Mouse (Mus musculus) T-helper 1 cell (primary cell): Measurements from ENCODE around the gene Baz1a.
"Not testable (repeated sequence)": the region's sequence is repeated elsewhere in the genome, so short reads cannot be mapped to it uniquely, and the experiment has no call there.

ENCODE experiments used
- in situ Hi-C: fragments of 300-600 bp; cut with MboI, MseI; formaldehyde crosslinking; loops from one replicate; pipeline ENCODE4 v1.15.1; 2025; ENCODE audit warnings: high pct_unique_total_duplicates

The Baz1a gene

GRCm38 (mm10) chr12:54981962-54982361 is 32.2 kb downstream of the Baz1a start:
- in situ Hi-C loops = no loop called here

DNA sequence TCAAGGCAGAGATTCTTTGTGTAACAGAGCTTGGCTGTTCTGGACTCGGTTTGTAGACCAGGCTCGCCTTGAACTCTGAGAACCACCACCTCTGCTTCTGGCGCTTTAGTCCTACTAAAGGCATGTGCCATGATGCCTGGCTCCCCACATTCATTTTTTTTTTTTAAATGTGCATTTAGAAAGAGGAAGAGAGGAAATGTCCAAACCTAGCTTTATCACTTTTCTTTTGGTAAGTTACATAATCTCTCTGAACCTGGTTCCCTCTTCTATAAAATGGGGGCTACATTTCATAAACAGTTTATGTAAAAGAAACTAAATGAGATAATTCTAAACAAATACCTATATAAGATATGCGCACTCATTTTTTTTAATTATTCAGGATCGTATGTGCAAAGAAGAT is 33.2 kb downstream of the Baz1a start:
- in situ Hi-C loops = no loop called here

GRCm38 (mm10) chr12:54980532-54980931 is 33.6 kb downstream of the Baz1a start:
- in situ Hi-C loops = no loop called here

GRCm38 (mm10) chr12:54969033-54969432 is 45.1 kb downstream of the Baz1a start:
- in situ Hi-C loops = no loop called here

DNA sequence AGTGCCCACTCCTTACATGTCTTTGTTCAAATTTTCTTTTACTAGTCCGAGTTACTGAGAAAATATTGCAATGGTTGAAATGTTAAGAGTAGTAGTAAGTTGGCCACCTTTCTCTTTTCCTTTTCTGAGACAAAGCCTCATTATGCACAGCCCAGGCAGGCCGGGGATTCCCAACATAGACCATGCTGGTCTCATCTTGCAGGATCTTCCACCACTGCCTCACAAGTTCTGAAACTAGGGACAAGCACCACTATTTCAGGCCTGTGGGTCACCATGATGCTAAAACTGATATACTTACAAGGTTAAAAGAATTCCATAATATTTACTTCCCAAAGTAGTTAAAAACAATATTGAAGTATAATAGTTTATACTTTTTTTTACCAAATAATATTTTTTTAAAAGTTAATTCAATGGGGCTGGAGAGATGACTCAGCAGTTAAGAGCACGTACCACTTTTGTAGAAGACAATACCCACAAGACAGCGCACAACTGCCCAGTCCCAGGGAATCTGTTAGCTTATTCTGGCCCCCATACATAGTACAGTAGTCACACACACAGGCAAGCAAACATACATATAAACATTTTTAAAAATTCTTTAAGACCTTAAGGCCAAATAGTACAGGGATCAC is 48.5 kb downstream of the Baz1a start:
- in situ Hi-C loops = no loop called here

- in situ Hi-C loops = no loop called here
Measured at GRCm38 (mm10) chr12:54959569-54959968, 54.6 kb downstream of the Baz1a start.

DNA sequence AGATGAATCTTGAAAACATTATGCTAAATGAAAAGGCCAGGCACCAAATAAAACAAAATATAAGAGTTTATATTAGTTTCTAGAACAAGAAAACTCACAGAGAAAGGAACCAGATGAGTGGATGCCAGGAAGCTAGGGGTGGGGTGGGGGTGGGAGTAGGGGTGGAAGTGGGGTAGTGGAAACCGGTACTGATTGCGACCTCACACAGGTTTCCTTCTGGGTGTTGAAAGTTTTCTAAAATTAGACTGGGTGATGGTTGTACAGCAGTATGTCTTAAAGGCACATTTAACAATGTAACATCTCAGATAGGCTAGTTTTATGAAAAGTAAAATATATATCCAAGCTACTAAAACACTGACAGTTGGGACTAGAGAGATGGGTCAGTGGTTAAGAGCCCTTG is 57.2 kb downstream of the Baz1a start:
- in situ Hi-C loops = no loop called here

GRCm38 (mm10) chr12:54956457-54956856 is 57.7 kb downstream of the Baz1a start:
- in situ Hi-C loops = no loop called here

DNA sequence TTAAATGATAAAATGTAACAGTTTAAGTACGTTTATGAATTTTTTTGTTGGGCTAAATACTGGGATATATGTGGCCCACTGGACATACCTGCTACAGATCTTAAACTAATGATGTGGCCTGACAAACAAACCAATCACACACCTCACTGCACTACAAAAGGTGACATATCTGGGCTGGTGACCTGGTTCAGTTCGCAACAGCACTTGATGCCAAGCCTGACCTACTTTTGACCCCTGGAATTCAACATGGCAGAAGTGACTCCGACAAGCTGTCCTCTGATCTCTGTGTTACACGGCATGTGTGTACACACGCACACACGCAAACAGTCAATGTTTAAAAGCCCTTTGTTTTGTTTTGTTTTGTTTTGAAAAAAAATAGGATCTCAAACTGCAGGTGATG is 68.0 kb downstream of the Baz1a start:
- in situ Hi-C loops = no loop called here

- in situ Hi-C loops = not testable (repeated sequence)
Measured at GRCm38 (mm10) chr12:54942586-54943157, 71.5 kb downstream of the Baz1a start.

DNA sequence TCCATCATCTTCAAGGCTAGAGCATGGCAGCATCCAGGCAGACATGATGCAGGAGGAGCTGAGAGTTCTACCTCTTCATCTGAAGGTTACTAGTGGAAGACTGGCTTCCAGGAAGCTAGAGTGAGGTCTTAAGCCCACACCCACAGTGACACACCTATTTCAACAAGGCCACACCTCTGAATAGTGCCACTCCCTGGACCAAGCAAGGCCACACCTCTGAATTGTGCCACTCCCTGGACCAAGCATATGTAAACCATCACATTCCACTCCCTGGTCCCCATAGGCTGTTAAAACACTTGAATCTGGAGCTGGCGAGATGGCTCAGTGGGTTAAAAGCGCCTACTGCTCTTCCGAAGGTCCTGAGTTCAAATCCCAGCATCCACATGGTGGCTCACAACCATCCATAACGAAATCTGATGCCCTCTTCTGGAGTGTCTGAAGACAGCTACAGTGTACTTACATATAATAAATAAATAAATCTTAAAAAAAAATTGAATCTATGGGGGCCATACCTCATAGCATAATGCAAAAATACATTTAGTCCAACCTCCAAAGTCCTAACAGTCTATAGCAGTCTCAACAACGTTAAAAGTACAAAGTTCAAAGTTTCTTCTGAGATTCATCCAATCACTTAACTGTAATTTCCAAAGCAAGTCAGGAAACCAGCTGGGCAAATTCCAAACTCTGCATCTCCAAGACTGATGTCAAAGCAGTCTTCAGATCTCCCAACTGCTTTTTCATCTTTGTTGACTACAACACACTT is 76.4 kb downstream of the Baz1a start:
- in situ Hi-C loops = not testable (repeated sequence)

DNA sequence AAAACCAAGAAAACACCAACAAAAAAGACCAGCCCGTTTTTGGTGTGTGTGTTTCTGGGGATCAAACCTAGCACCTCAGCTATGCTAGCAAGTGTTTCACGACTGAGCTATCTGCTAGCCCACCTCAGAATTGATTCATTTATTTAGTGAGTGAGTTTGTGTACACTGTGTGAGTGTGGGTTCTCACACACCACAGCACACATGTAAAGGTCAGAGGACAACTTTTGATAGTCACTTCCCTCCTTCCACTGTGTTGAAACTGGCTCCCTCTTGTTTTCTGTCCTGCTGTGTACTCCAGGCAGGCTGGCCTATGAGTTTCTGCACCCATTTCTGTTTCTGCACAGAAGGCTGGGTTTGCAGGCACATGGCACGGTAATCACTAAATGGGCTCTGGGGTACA is 103.8 kb downstream of the Baz1a start:
- in situ Hi-C loops = loop anchor here (25.0 kb wide), 1 partner anchor 277 kb away; the partner anchor contains the start of gene 1700047I17Rik2

GRCm38 (mm10) chr12:54892559-54892958 is 121.6 kb downstream of the Baz1a start:
- in situ Hi-C loops = not testable (repeated sequence)

GRCm38 (mm10) chr12:54890426-54890825 is 123.7 kb downstream of the Baz1a start:
- in situ Hi-C loops = no loop called here

DNA sequence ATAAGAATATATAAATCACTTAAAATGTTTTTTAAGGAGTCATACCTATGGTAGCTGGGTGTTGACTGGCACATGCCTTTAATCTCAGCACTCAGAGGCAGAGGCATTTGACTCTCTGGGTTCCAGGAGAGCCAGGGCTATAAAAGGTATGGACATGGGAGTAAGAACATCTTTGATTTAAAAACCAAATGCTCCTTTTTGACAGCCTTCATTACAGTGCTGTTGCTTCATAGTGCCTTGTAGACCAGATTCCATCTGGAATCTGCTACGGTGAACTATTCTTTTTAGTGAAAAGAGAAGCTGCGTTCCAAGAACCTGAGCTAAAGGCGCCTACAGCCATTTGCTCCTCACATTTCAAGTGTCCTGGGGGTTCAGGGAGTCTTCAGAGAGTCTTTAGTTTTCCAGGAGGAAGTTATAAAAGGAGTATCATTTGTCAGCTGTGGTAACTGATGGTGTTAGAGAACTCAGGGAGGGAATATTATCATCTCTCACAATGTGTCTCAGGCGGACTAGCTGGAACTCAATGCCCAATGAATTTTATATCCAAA is 126.5 kb downstream of the Baz1a start:
- in situ Hi-C loops = no loop called here

GRCm38 (mm10) chr12:54879630-54880029 is 134.5 kb downstream of the Baz1a start:
- in situ Hi-C loops = loop anchor here (5.0 kb wide), 1 partner anchor 37 kb away; no protein-coding TSS in a partner anchor

- in situ Hi-C loops = no loop called here
Measured at GRCm38 (mm10) chr12:54879211-54879610, 134.9 kb downstream of the Baz1a start.

- in situ Hi-C loops = no loop called here
Measured at GRCm38 (mm10) chr12:54877875-54878274, 136.3 kb downstream of the Baz1a start.

- in situ Hi-C loops = no loop called here
Measured at GRCm38 (mm10) chr12:54876879-54877278, 137.3 kb downstream of the Baz1a start.

DNA sequence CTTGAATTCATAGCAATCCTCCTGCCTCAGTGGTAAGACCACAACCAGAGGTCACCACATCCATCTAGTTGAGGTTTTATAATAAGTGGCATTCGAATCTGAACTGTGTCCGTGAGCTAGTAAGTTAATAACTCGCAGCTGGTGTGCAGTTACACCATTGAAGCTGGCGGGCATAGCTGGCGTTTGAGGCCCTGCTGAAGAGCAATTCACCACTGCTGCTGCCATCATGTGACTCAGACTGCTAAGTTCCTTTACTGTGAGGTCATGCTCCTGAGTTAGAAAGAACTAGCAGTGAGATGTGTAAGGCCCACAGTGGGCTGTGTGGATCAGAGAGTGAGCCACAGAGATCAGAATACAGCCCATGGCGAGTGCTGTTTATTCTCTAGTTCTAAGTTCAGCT is 139.4 kb downstream of the Baz1a start:
- in situ Hi-C loops = loop anchor here (25.0 kb wide), 1 partner anchor 1463 kb away; the partner anchor contains the start of gene Mbip

- in situ Hi-C loops = loop anchor here (25.0 kb wide), 1 partner anchor 1474 kb away; the partner anchor contains the start of gene Mbip
Measured at GRCm38 (mm10) chr12:54862606-54863535, 151.3 kb downstream of the Baz1a start, which contains the start of gene Cfl2. Cfl2 (minus strand) TSS chr12:54862877.
